Mouse (Mus musculus) hindbrain, embryonic 12.5 days (tissue): Measurements from ENCODE around the gene Eral1. TPM values are rescaled to one million over a fixed set of nuclear protein-coding genes. Genes with fewer than 3 reads are reported as not detected.
A peak's percentile ranks its signal among the peaks of the same experiment; 100 is the strongest.

Source experiments
- ATAC-seq: fragments of 200-750 bp; cut with Nextera tagmentation; 2 replicates; pipeline ENCODE4 v1.8.0; 2017; ENCODE audit warnings: moderate TSS enrichment; ENCODE audit not compliant: low FRiP score
- H3K27ac ChIP-seq: fragments of 300-500 bp; sonication (generic); 2 replicates; pipeline ENCODE4 v1.5.1; 2016; ENCODE audit warnings: mild to moderate bottlenecking
- H3K27me3 ChIP-seq: fragments of 300-500 bp; sonication (generic); 2 replicates; pipeline ENCODE4 v1.6.1; 2016; ENCODE audit warnings: mild to moderate bottlenecking
- H3K36me3 ChIP-seq: fragments of 300-500 bp; sonication (generic); 2 replicates; pipeline ENCODE4 v1.6.1; 2016; ENCODE audit warnings: mild to moderate bottlenecking
- H3K4me1 ChIP-seq: fragments of 300-500 bp; sonication (generic); 2 replicates; pipeline ENCODE4 v1.6.1; 2016
- H3K4me2 ChIP-seq: fragments of 300-500 bp; sonication (generic); replicated peaks from 2 replicates; pipeline ENCODE4 v1.6.1; 2016; ENCODE audit warnings: mild to moderate bottlenecking
- H3K4me3 ChIP-seq: fragments of 300-500 bp; sonication (generic); 2 replicates; pipeline ENCODE4 v1.5.1; 2016; ENCODE audit warnings: mild to moderate bottlenecking
- H3K9ac ChIP-seq: fragments of 300-500 bp; sonication (generic); 2 replicates; pipeline ENCODE4 v1.6.1; 2016; ENCODE audit warnings: mild to moderate bottlenecking, moderate library complexity
- H3K9me3 ChIP-seq: fragments of 300-500 bp; sonication (generic); replicated peaks from 2 replicates; pipeline ENCODE4 v1.6.1; 2016; ENCODE audit warnings: mild to moderate bottlenecking
- WGBS: fragments of 180-500 bp; shearing (Covaris S2); methylation state at CpG from one replicate; pipeline ENCODE4 v1.1.7; 2016; 5-methylcytosine and 5-hydroxymethylcytosine counted together
- polyA plus RNA-seq: library from polyadenylated mRNA; unstranded; fragments of >200 nt; fragmentation: Nextera tagmentation; extraction: Ambion mirVana; gene quantifications from 2 replicates; pipeline ENCODE4 v1.2.1, GENCODE M21; 2016

Eral1 gene
- polyA plus RNA-seq, result 31.5 and 31.8 TPM in 2 replicates

- 0 out of 2 replicates have a peak, but pooled peaks cover 3% of the 10 kb centered on the region for H3K27me3 ChIP-seq
- H3K4me3 ChIP-seq, result peak within 1 kb of the TSS; percentile 86
- peak within 1 kb of the TSS; percentile 77 for H3K4me2 ChIP-seq
- H3K36me3 ChIP-seq, result peaks cover 22% of the 10 kb centered on the region
- peak; percentile 89 for ATAC-seq
- H3K4me1 ChIP-seq, result peaks cover 8% of the 10 kb centered on the region
- no peaks in the 10 kb centered on the region for H3K9me3 ChIP-seq
- peak within 1 kb of the TSS; percentile 85 for H3K9ac ChIP-seq
- H3K27ac ChIP-seq, result peak within 1 kb of the TSS; percentile 69
- 2% methylated on average over 42 of the region's 42 CpGs for WGBS
Measured at GRCm38 (mm10) chr11:78079961-78080921, at the start of gene Eral1. Gene Eral1, minus strand, starts transcription at chr11:78080383.

GRCm38 (mm10) chr11:78129458-78129857 lies 49.3 kb upstream of the Eral1 start:
- 84% methylated on average over 8 of the region's 8 CpGs for WGBS
- H3K27me3 ChIP-seq, result no peaks in the 10 kb centered on the region
- no peak for ATAC-seq
- H3K4me2 ChIP-seq, result no peak overlapping the region
- no peaks in the 10 kb centered on the region for H3K9me3 ChIP-seq
- no peak overlapping the region for H3K4me3 ChIP-seq
- H3K27ac ChIP-seq, result no peak overlapping the region
- H3K4me1 ChIP-seq, result peaks cover 10% of the 10 kb centered on the region; the same call in 1 of the 2 replicates
- no peak overlapping the region for H3K9ac ChIP-seq
- H3K36me3 ChIP-seq, result no peaks in the 10 kb centered on the region

- Histone ChIP-seq H3K4me1 (peaks cover 10% of the 10 kb centered on the region; the same call in 1 of the 2 replicates), H3K4me2 (no peak overlapping the region), H3K27ac (no peak overlapping the region), H3K9me3 (no peaks in the 10 kb centered on the region), H3K9ac (no peak overlapping the region), H3K36me3 (no peaks in the 10 kb centered on the region), H3K4me3 (no peak overlapping the region), H3K27me3 (no peaks in the 10 kb centered on the region)
- WGBS, result 90% methylated on average over 4 of the region's 4 CpGs
- ATAC-seq, result no peak
Measured at GRCm38 (mm10) chr11:78126739-78127138, 46.6 kb upstream of the Eral1 start.

GRCm38 (mm10) chr11:78125691-78126090 lies 45.5 kb upstream of the Eral1 start:
- WGBS, result 80% methylated on average over 6 of the region's 6 CpGs
- H3K4me2 ChIP-seq, result no peak overlapping the region
- no peak for ATAC-seq
- no peaks in the 10 kb centered on the region for H3K36me3 ChIP-seq
- no peaks in the 10 kb centered on the region for H3K9me3 ChIP-seq
- no peaks in the 10 kb centered on the region for H3K27me3 ChIP-seq
- H3K4me3 ChIP-seq, result no peak overlapping the region
- H3K4me1 ChIP-seq, result peaks cover 19% of the 10 kb centered on the region; the same call in 1 of the 2 replicates
- H3K27ac ChIP-seq, result no peak overlapping the region
- no peak overlapping the region for H3K9ac ChIP-seq

DNA sequence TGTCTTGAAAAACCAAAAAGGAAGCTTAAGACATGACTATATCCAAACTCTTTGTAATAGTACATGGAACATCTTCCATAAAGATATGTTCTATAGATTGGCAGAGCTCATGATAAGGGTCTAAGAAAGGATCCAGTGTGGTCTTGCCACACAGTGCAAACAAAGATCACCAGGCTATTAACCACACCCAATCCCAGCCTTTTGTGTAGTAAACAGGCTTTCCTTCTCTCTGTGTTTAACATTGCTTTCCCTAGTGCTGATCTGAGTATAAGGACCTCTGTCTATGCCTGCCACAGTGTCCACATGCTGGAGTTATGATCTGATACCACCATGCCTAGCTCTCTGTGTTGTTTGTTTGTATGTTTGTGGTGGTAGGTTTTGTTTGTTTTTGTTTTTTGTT lies 43.6 kb upstream of the Eral1 start:
- no peak for ATAC-seq
- Histone ChIP-seq H3K27me3 (no peaks in the 10 kb centered on the region), H3K36me3 (no peaks in the 10 kb centered on the region), H3K4me2 (no peak overlapping the region), H3K27ac (no peak overlapping the region), H3K9ac (no peak overlapping the region), H3K9me3 (no peaks in the 10 kb centered on the region), H3K4me1 (peaks cover 20% of the 10 kb centered on the region; the same call in 1 of the 2 replicates), H3K4me3 (no peak overlapping the region)

DNA sequence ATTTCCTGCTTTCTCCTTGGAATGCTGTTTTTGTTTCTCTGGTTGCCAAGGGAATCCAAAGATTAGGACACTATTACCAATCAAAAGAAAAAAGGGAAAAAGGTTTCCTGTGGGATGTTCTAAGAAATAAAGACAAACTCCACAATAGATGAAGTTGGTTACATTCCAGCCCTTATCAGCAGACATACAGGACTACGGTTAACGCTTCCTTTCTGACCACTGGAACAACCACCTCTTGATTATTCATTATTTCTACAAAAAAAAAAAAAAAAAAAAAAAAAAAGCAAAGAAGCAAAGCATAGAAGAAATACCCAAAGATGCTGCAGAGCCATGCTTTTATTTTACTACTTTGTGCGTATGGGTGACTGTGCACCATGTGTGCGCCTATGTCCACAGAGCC lies 42.6 kb upstream of the Eral1 start:
- no peak for ATAC-seq
- no peaks in the 10 kb centered on the region for H3K36me3 ChIP-seq
- H3K4me3 ChIP-seq, result no peak overlapping the region
- no peak overlapping the region for H3K4me2 ChIP-seq
- no peak overlapping the region for H3K27ac ChIP-seq
- no peak overlapping the region for H3K9ac ChIP-seq
- no peaks in the 10 kb centered on the region for H3K9me3 ChIP-seq
- peaks cover 28% of the 10 kb centered on the region for H3K4me1 ChIP-seq
- WGBS, result 89% methylated on average over 4 of the region's 4 CpGs
- H3K27me3 ChIP-seq, result no peaks in the 10 kb centered on the region

DNA sequence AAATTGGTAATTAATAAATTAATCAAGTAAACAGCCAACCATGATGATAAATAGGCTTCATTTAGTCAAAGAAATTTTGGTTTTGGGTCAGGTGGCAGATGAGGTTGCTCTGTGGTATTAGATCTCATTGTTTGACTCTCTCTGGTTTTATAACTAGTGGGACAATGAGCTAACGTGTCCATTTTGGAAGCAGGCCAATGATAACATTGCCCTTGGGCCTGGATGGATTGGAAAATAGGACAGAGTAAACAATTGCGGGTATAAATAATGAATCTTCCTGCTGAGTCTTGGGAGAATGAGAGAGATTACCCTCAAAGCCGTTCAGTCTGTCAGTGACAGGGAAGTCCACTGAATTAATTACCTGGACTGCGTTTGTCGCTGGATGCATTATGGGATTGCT lies 41.0 kb upstream of the Eral1 start:
- Histone ChIP-seq H3K4me1 (peaks cover 34% of the 10 kb centered on the region), H3K4me2 (no peak overlapping the region), H3K4me3 (no peak overlapping the region), H3K9ac (no peak overlapping the region), H3K27me3 (no peaks in the 10 kb centered on the region), H3K9me3 (no peaks in the 10 kb centered on the region), H3K27ac (no peak overlapping the region), H3K36me3 (no peaks in the 10 kb centered on the region)
- ATAC-seq, result no peak
- 59% methylated on average over 5 of the region's 5 CpGs for WGBS

DNA sequence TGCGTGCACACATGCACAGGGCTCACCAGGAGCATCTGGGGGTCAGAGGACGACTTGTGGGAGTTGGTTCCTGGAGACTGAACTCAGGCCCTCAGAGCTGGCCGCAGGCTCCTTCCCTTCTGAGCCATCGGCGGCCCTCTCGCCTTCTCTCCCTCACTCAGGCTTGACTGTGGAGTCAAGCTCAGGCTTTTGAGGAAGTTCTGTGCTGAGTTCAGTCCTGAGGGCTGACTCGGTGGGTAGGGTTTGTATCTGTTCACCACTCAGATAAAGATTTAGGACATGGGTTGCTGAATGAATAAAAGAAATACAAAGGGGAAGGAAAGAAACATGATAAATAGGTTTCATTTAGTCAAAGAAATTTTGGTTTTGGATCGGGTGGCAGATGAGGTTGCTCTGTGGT lies 39.7 kb upstream of the Eral1 start:
- H3K4me2 ChIP-seq, result no peak overlapping the region
- no peak for ATAC-seq
- no peak overlapping the region for H3K27ac ChIP-seq
- H3K36me3 ChIP-seq, result no peaks in the 10 kb centered on the region
- no peaks in the 10 kb centered on the region for H3K9me3 ChIP-seq
- H3K4me3 ChIP-seq, result no peak overlapping the region
- H3K4me1 ChIP-seq, result peaks cover 28% of the 10 kb centered on the region
- no peaks in the 10 kb centered on the region for H3K27me3 ChIP-seq
- no peak overlapping the region for H3K9ac ChIP-seq
- WGBS, result 78% methylated on average over 8 of the region's 8 CpGs

GRCm38 (mm10) chr11:78118467-78118866 lies 38.3 kb upstream of the Eral1 start:
- Histone ChIP-seq H3K4me3 (no peak overlapping the region), H3K36me3 (no peaks in the 10 kb centered on the region), H3K27ac (no peak overlapping the region), H3K27me3 (no peaks in the 10 kb centered on the region), H3K4me1 (peaks cover 41% of the 10 kb centered on the region), H3K9me3 (no peaks in the 10 kb centered on the region), H3K4me2 (no peak overlapping the region), H3K9ac (no peak overlapping the region)
- no peak for ATAC-seq

GRCm38 (mm10) chr11:78116146-78116410 lies 35.9 kb upstream of the Eral1 start:
- Histone ChIP-seq H3K4me2 (peak overlapping the region; percentile 55), H3K36me3 (no peaks in the 10 kb centered on the region), H3K9ac (peak overlapping the region; percentile 63), H3K9me3 (no peaks in the 10 kb centered on the region), H3K27me3 (no peaks in the 10 kb centered on the region), H3K4me1 (peaks cover 36% of the 10 kb centered on the region), H3K4me3 (peak overlapping the region; percentile 55), H3K27ac (peak overlapping the region; percentile 90)
- no peak for ATAC-seq
- WGBS, result 15% methylated on average over 5 of the region's 5 CpGs

DNA sequence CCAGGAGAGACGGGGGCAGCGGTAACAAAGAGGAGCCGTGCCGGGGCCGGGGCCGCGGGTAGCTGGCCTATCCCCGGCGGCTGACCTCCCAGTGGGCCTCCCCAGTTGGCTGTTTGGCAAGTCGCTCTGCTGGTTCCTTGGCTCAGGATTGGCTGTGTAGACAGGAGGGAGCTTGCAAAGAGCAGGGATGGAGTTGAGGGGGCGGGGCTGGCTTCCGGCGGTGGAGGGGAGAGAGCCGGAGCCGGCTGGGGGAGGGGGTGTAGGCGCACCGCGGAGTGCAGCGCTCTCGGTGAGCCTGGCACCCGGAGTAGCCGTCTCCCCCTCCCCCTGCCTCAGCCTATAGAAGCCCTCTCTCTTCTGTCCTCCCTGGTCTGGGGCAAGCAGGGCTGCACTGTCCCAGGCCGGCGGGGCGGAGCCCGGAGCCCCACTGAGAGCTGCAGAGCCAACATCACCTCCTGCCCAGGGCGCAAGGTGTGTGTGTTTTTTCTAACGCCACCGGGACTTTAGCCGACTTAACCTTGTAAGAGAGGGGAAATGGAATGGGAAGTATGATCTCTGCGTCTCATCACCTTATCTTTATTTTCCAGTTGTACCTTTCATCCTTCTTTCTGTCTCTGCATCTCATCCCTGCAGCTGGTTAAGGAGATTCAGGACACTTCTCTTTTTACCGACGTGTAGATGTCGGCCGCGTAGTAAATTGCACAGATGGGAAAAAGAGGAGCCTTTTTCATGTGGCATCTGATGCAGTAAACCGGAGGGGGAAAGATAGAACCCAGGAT lies 35.4 kb upstream of the Eral1 start:
- Histone ChIP-seq H3K27ac (peak overlapping the region; percentile 90), H3K4me3 (peak overlapping the region; percentile 55), H3K9me3 (no peaks in the 10 kb centered on the region), H3K9ac (peak overlapping the region; percentile 78), H3K4me2 (peak overlapping the region; percentile 55), H3K36me3 (no peaks in the 10 kb centered on the region), H3K27me3 (no peaks in the 10 kb centered on the region), H3K4me1 (peaks cover 30% of the 10 kb centered on the region)
- WGBS, result under 1% methylated on average over 32 of the region's 37 CpGs
- peak; percentile 99 for ATAC-seq

DNA sequence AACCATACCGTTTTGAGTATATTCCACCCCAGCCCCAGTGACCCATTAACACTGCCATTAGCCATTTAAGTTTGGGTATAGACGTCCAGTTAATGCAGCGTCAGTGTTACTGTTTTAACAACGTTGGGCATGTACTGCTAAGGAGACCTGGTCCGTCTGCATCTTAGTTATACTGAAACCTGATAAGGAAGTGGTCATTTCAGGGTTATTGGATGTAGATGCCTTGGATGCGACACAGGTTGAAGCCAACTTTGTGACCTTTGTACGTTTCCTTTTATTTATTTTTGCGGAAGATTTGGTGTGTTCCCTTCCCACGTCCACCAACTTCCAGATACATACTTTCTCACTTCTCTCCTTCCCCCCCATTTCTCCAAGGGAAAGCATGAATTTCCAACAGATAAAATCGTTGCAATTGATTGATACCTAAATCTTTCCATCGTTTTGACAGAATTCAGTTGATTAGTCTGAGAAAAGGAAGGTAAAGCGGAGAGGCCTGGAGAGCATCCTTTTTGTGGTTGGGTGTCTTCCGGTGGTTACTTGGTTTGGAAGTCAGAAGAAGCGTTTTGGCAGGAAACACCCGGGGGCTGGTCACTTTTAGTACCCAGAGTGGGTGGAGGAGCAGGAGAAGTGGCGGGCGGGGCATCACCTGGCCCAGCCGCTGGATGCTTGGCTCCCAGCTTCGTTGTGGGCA lies 34.6 kb upstream of the Eral1 start:
- peak overlapping the region; percentile 90 for H3K27ac ChIP-seq
- H3K4me3 ChIP-seq, result peak overlapping the region; percentile 55
- H3K9ac ChIP-seq, result peak overlapping the region; percentile 78
- no peaks in the 10 kb centered on the region for H3K27me3 ChIP-seq
- H3K9me3 ChIP-seq, result no peaks in the 10 kb centered on the region
- H3K4me2 ChIP-seq, result peak overlapping the region; percentile 55
- peaks cover 30% of the 10 kb centered on the region for H3K4me1 ChIP-seq
- WGBS, result 11% methylated on average over 19 of the region's 19 CpGs
- H3K36me3 ChIP-seq, result no peaks in the 10 kb centered on the region
- ATAC-seq, result no peak
